ENCODE assay signal across 21 mouse cellular contexts in the genomic region with DNA sequence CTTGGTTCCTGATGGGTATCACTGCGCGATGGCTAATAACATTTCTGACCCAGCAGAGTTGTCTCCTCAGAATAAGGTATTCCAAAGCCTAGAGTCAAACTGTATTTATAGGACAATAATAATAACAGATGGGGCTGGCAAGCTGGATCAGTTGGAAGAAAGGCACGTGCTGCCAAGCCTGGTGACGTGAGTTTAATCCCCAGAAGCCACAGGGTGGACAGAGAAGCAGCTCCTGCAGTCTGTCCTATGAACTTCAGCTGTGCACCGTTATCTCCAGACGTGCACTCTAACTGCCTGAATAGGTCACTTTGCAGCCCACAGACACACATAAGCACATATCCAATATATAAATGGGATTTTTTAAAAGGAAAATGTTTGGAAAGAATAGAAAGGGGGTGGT.
DNase-seq lines count a peak whose midpoint lies in the region; ATAC-seq and TF ChIP-seq lines count a peak whose summit lies in the region.
"Had no signal": no experiment of that assay in that cellular context is flagged by ENCODE, and none has a peak within 500 bp of the region (broad histone marks: within the 10 kb centered on the region; RNA-seq: fewer than 3 reads in every experiment).

No protein-coding gene starts in this region.

- H3K36me3 ChIP-seq in heart, postnatal 0 days (replicated peaks; ENCODE audit: control insufficient read depth, insufficient read depth, low read length) = no peaks in the 10 kb centered on the region
- H3K36me3 ChIP-seq in heart, embryonic 10.5 days = no peaks in the 10 kb centered on the region
- H3K36me3 ChIP-seq: G1E; limb, embryonic 15.5 days; lung, embryonic 15.5 days; midbrain, embryonic 15.5 days had no signal

- DNase-seq in heart, postnatal 0 days (ENCODE audit: low spot score) = no peak
- DNase-seq in heart, embryonic 10.5 days (ENCODE audit: low spot score) = no peak
- peak; percentile 84 for DNase-seq in brain, adult 2 months (ENCODE audit: low read depth, low spot score)
- peak; percentile 46 for DNase-seq in cerebellum, adult 11-12 months
- DNase-seq in cerebellum, postnatal 10 days = peak; percentile 68 to 74
- DNase-seq in lung, postnatal 14 days = no peak
- DNase-seq in lung, adult 2 months = no peak
- no peak for DNase-seq in gastrocnemius, adult 18-20 months (ENCODE audit: low spot score)
- DNase-seq: kidney, postnatal 25 days; lung, postnatal 4 days had no signal

- no peak for TF ChIP-seq POLR2A in lung, adult 2 months (IDR thresholded peaks at IDR 0.05; ENCODE audit: borderline replicate concordance, extremely low read depth, low read depth, low read length)

- H3K27ac ChIP-seq in heart, postnatal 0 days (ENCODE audit: low read depth) = no peak overlapping the region
- H3K27ac ChIP-seq in heart, embryonic 10.5 days = no peak overlapping the region
- H3K27ac ChIP-seq: left cerebral cortex, adult 2 months; limb, embryonic 15.5 days; liver, embryonic 14.5 days; lung, embryonic 15.5 days; midbrain, embryonic 15.5 days had no signal

- 0 out of 2 replicates have a peak, but pooled peaks have one; percentile 2 for TF ChIP-seq CTCF in heart, postnatal 0 days (IDR thresholded peaks at IDR 0.05; ENCODE audit: low read depth)
- no peak for TF ChIP-seq CTCF in lung, adult 2 months (IDR thresholded peaks at IDR 0.05; ENCODE audit: insufficient read depth, low read length)

- no peaks in the 10 kb centered on the region for H3K9me3 ChIP-seq in heart, postnatal 0 days (replicated peaks; ENCODE audit: control insufficient read depth, low read length)
- no peaks in the 10 kb centered on the region for H3K9me3 ChIP-seq in heart, embryonic 10.5 days
- H3K9me3 ChIP-seq: G1E; limb, embryonic 15.5 days; lung, embryonic 15.5 days; midbrain, embryonic 15.5 days had no signal

- 67% methylated on average over 6 of the region's 6 CpGs for WGBS in heart, postnatal 0 days
- WGBS in heart, embryonic 10.5 days = 73% methylated on average over 6 of the region's 6 CpGs
- WGBS in lung, adult 2 months = 89% methylated on average over 6 of the region's 6 CpGs

- no peak overlapping the region for H3K4me2 ChIP-seq in heart, postnatal 0 days (ENCODE audit: low read depth, low read length)
- H3K4me2 ChIP-seq: limb, embryonic 15.5 days; lung, embryonic 15.5 days; midbrain, embryonic 15.5 days had no signal

- ATAC-seq in heart, postnatal 0 days (ENCODE audit: insufficient read depth, low read depth) = no peak
- ATAC-seq: forebrain, embryonic 16.5 days; hindbrain, embryonic 16.5 days; intestine, embryonic 16.5 days; midbrain, embryonic 15.5 days; Patski had no signal

- no peaks in the 10 kb centered on the region for H3K27me3 ChIP-seq in heart, postnatal 0 days (ENCODE audit: control insufficient read depth, insufficient read depth, low read length)
- no peaks in the 10 kb centered on the region for H3K27me3 ChIP-seq in heart, embryonic 10.5 days (ENCODE audit: insufficient read depth, poor library complexity, severe bottlenecking)
- H3K27me3 ChIP-seq: CH12.LX; limb, embryonic 15.5 days; lung, embryonic 15.5 days; midbrain, embryonic 15.5 days; Patski had no signal

- no peak overlapping the region for H3K4me3 ChIP-seq in heart, postnatal 0 days (ENCODE audit: low read depth, low read length)
- H3K4me3 ChIP-seq in heart, embryonic 10.5 days = no peak overlapping the region
- H3K4me3 ChIP-seq in lung, adult 2 months (replicated peaks; ENCODE audit: extremely low read depth, low read depth, low read length) = no peak overlapping the region
- H3K4me3 ChIP-seq: left cerebral cortex, adult 2 months; limb, embryonic 15.5 days; lung, embryonic 15.5 days; midbrain, embryonic 15.5 days had no signal

- no peak for TF ChIP-seq EP300 in heart, postnatal 0 days (IDR thresholded peaks at IDR 0.05; ENCODE audit: low read depth)

- peaks cover 7% of the 10 kb centered on the region for H3K4me1 ChIP-seq in heart, postnatal 0 days (ENCODE audit: control insufficient read depth, insufficient read depth)
- H3K4me1 ChIP-seq in heart, embryonic 10.5 days = peaks cover 18% of the 10 kb centered on the region
- peaks cover 2% of the 10 kb centered on the region; the same call in 1 of the 2 replicates for H3K4me1 ChIP-seq in lung, adult 2 months (ENCODE audit: control insufficient read depth, insufficient read depth, low read length)
- H3K4me1 ChIP-seq: midbrain, embryonic 15.5 days had no signal

- no peak overlapping the region for H3K9ac ChIP-seq in heart, postnatal 0 days (replicated peaks; ENCODE audit: low read depth, low read length)
- H3K9ac ChIP-seq: limb, embryonic 15.5 days; liver, embryonic 14.5 days; lung, embryonic 15.5 days; midbrain, embryonic 15.5 days had no signal

Comparison
In these comparisons a context has a peak if more than half of its experiments do, and no peak if none do; other contexts are left out.
1. DNase-seq: peak in brain, adult 2 months (single experiment), cerebellum, adult 11-12 months (single experiment) and cerebellum, postnatal 10 days (2 of 2); none in heart, postnatal 0 days (single experiment), heart, embryonic 10.5 days (single experiment), lung, postnatal 14 days (single experiment), lung, adult 2 months (single experiment) and gastrocnemius, adult 18-20 months (single experiment).